Mouse (Mus musculus): Measurements from ENCODE around the gene Vmn1r48. TPM values are rescaled to one million over a fixed set of nuclear protein-coding genes. Genes with fewer than 3 reads are reported as not detected.

Vmn1r48 gene
- polyA plus RNA-seq (2015; fragmentation: Illumina TruSeq; extraction: RNeasy Lipid Tissue Mini Kit (QIAGEN cat#74804); ENCODE audit: insufficient read depth, low read depth, low replicate concordance): not detected

GRCm38 (mm10) chr6:90036741-90037140 lies at the start of gene Vmn1r48:
TSS of gene Vmn1r48 (minus strand) at chr6:90036841.

GRCm38 (mm10) chr6:90078406-90078805 lies 41.8 kb upstream of the Vmn1r48 start, which contains the start of gene Vmn1r49:
TSS of gene Vmn1r49 (minus strand) at chr6:90078506.

GRCm38 (mm10) chr6:90015847-90016246 lies 20.8 kb downstream of the Vmn1r48 start, which contains the start of gene Vmn1r47:
TSS of gene Vmn1r47 (plus strand) at chr6:90016147.

Other genes starting within 250 kb of the Vmn1r48 start
- gene Vmn1r42, start 160.4 kb downstream of the Vmn1r48 start, polyA plus RNA-seq (2015; fragmentation: Illumina TruSeq; extraction: RNeasy Lipid Tissue Mini Kit (QIAGEN cat#74804); ENCODE audit: insufficient read depth, low read depth, low replicate concordance): not detected
- not detected for gene Vmn1r43, start 160.4 kb downstream of the Vmn1r48 start, polyA plus RNA-seq (2015; fragmentation: Illumina TruSeq; extraction: RNeasy Lipid Tissue Mini Kit (QIAGEN cat#74804); ENCODE audit: insufficient read depth, low read depth, low replicate concordance)
- gene Vmn1r44, start 153.2 kb downstream of the Vmn1r48 start, polyA plus RNA-seq (2015; fragmentation: Illumina TruSeq; extraction: RNeasy Lipid Tissue Mini Kit (QIAGEN cat#74804); ENCODE audit: insufficient read depth, low read depth, low replicate concordance): not detected
- gene Vmn1r45, start 96.2 kb downstream of the Vmn1r48 start, polyA plus RNA-seq (2015; fragmentation: Illumina TruSeq; extraction: RNeasy Lipid Tissue Mini Kit (QIAGEN cat#74804); ENCODE audit: insufficient read depth, low read depth, low replicate concordance): not detected
- not detected for gene Vmn1r46, start 67.5 kb downstream of the Vmn1r48 start, polyA plus RNA-seq (2015; fragmentation: Illumina TruSeq; extraction: RNeasy Lipid Tissue Mini Kit (QIAGEN cat#74804); ENCODE audit: insufficient read depth, low read depth, low replicate concordance)
- not detected for gene Vmn1r47, start 20.7 kb downstream of the Vmn1r48 start, polyA plus RNA-seq (2015; fragmentation: Illumina TruSeq; extraction: RNeasy Lipid Tissue Mini Kit (QIAGEN cat#74804); ENCODE audit: insufficient read depth, low read depth, low replicate concordance)
- not detected for gene Vmn1r49, start 41.7 kb upstream of the Vmn1r48 start, polyA plus RNA-seq (2015; fragmentation: Illumina TruSeq; extraction: RNeasy Lipid Tissue Mini Kit (QIAGEN cat#74804); ENCODE audit: insufficient read depth, low read depth, low replicate concordance)
- gene Vmn1r50, start 64.6 kb upstream of the Vmn1r48 start, polyA plus RNA-seq (2015; fragmentation: Illumina TruSeq; extraction: RNeasy Lipid Tissue Mini Kit (QIAGEN cat#74804); ENCODE audit: insufficient read depth, low read depth, low replicate concordance): not detected
- not detected for gene Vmn1r51, start 85.8 kb upstream of the Vmn1r48 start, polyA plus RNA-seq (2015; fragmentation: Illumina TruSeq; extraction: RNeasy Lipid Tissue Mini Kit (QIAGEN cat#74804); ENCODE audit: insufficient read depth, low read depth, low replicate concordance)
- gene Vmn1r52, start 138.0 kb upstream of the Vmn1r48 start, polyA plus RNA-seq (2015; fragmentation: Illumina TruSeq; extraction: RNeasy Lipid Tissue Mini Kit (QIAGEN cat#74804); ENCODE audit: insufficient read depth, low read depth, low replicate concordance): not detected
- gene V1ra8, start 166.0 kb upstream of the Vmn1r48 start, polyA plus RNA-seq (2015; fragmentation: Illumina TruSeq; extraction: RNeasy Lipid Tissue Mini Kit (QIAGEN cat#74804); ENCODE audit: insufficient read depth, low read depth, low replicate concordance): not detected
- gene Vmn1r53, start 187.6 kb upstream of the Vmn1r48 start, polyA plus RNA-seq (2015; fragmentation: Illumina TruSeq; extraction: RNeasy Lipid Tissue Mini Kit (QIAGEN cat#74804); ENCODE audit: insufficient read depth, low read depth, low replicate concordance): not detected
- gene Vmn1r54, start 209.5 kb upstream of the Vmn1r48 start, polyA plus RNA-seq (2015; fragmentation: Illumina TruSeq; extraction: RNeasy Lipid Tissue Mini Kit (QIAGEN cat#74804); ENCODE audit: insufficient read depth, low read depth, low replicate concordance): not detected

All from pancreas, adult 10 weeks (tissue).